Mouse (Mus musculus) embryo, embryonic 9.5 days (tissue): ENCODE measurements at regions not wholly inside any gene's neighbourhood (a gene's known extent, or its start where the extent isn't known, plus 50 kb on each side); places are given as distances from the start of the nearest gene placed in this dataset.

Source experiments
- DNase-seq: peaks from one replicate; pipeline ENCODE4 v3.0.0-alpha.2; 2017; ENCODE audit errors: extremely low spot score

- no peak for DNase-seq
Observed at GRCm38 (mm10) chr4:9935949-9936348, 938.3 kb upstream of the 2610301B20Rik start.

DNA sequence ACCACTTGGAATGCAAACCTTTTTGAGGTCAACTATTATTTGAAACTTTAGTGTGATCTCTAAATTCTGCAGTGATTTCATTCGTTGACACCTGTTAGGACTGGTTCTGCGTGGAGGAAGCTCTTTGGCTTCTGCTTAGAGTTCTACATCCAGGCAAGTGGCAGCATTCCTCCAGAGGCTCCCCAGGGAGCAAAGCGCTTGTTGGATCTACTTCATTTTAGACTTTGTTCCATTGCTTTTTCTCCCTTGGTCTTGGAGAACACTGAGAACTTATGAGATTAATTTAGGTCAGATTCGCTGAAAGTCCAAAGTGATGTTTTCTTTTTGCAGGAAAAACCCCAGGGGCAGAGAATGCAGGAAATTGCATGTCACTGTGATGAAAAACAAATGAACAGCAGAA, 922.9 kb upstream of the 2610301B20Rik start:
- DNase-seq, result no peak

DNA sequence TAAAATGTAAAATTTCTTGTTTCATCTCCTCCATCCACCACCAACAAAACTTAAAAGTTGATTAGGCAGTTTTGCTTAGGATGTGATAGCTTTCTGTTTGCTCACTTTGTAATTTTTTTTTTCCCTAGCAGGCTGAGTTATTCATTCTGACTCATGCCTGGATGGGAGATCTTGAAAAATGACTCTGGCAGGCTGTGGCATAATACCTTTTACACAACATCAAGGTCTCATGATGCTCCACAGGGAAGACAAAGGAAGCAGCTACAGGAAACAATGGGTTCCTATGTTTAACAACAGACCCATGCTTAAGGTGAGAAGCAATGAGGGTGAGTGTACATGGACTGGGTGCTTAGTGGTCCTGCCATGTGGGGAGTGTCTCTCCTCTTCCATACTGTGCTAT, 899.7 kb upstream of the 2610301B20Rik start:
- DNase-seq, result no peak

DNA sequence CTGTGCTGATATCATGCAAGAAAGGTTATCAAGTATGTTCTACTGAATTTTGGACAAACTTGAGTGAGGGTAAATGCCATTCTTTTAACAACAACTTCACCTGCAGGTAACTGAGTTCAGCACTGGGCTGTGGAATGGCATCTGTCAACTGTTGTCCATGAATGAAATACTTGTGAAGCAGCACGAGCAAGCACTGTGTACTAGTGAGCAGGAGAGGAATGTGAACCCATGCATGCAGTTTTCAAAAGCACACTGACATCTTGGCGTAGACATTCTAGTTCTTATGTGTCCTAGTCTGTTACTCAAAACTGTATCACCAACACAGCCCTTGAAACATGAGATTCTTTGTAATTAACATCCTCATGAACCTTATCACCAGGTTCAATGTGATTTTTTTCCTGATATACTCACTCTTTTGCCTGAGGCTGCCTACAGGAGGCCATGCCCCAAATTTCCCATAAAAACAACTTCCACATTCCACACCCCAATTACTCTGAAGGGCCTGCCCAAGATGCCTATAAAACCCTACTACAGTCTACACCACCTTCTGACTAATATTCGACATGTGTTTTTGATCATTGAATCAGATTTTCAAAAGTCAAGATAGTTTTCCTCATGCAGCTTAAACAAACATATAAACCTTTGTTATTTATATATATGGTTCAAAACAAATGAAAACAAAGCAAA, 892.8 kb upstream of the 2610301B20Rik start:
- no peak for DNase-seq

- no peak for DNase-seq
Observed at GRCm38 (mm10) chr4:9982786-9983525, 891.3 kb upstream of the 2610301B20Rik start.

GRCm38 (mm10) chr4:9993871-9994270, 880.4 kb upstream of the 2610301B20Rik start:
- no peak for DNase-seq

- no peak for DNase-seq
Observed at GRCm38 (mm10) chr4:9994466-9994865, 879.8 kb upstream of the 2610301B20Rik start.

- DNase-seq, result no peak
Observed at GRCm38 (mm10) chr4:10030316-10030715, 844.0 kb upstream of the 2610301B20Rik start.

- DNase-seq, result no peak
Observed at GRCm38 (mm10) chr4:10031764-10032163, 842.5 kb upstream of the 2610301B20Rik start.

DNA sequence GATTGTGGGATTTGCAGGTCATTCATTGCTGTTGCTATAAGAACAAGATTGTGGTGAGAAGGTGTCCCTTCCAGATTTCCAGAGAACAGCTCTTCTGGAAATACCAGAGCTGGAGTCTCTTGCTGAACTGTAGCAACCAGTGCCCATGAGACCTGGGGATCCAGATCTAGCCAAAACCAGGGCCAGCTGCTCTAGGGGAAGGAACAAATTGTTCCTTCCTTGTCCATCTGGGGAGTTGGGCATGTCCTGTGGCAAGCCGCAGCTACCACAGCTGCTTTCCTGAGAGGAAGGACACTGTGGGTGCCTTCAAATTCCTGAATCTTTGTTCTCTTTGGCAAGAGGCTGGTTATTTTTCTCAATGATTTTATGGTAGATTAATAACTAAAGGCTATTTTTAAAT, 839.0 kb upstream of the 2610301B20Rik start:
- DNase-seq, result no peak

DNA sequence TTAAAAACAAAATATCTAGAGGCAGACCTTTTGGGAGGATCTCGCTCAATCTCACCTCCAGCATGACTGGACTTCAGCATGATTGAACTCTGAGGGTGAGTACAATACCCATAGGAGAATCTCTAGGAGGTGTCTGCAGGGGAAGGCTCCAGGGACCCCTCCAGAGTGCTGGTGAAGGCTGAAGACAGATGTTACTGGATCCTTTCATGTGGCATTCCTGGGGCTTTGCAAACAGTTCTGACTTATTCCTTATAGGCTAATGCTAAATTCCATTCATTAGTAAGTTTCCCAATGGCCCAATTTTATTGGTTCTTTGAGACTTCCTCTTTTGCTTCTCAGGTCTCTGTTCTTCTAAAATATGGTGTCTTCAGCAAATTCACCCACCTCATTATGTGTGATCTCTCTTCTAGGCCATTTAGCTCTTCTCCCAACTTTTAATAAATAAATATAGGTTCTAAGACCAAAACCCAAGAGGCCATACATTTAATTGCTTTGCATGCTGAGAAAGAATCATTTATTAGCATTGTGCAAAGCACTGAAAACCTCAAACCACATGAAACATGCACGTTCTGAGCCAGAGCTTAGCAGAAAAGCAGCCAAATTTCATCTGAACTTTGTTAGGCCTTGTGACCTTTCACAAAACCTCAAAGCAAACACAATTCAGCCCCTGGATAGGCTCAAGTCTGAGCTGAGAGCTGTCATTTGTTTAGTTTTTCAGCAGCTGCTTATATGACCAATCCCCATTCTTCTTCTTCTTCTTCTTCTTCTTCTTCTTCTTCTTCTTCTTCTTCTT, 832.8 kb upstream of the 2610301B20Rik start:
- DNase-seq, result no peak

GRCm38 (mm10) chr4:10048770-10049169, 825.5 kb upstream of the 2610301B20Rik start:
- no peak for DNase-seq

GRCm38 (mm10) chr4:10049411-10049810, 824.9 kb upstream of the 2610301B20Rik start:
- no peak for DNase-seq

DNA sequence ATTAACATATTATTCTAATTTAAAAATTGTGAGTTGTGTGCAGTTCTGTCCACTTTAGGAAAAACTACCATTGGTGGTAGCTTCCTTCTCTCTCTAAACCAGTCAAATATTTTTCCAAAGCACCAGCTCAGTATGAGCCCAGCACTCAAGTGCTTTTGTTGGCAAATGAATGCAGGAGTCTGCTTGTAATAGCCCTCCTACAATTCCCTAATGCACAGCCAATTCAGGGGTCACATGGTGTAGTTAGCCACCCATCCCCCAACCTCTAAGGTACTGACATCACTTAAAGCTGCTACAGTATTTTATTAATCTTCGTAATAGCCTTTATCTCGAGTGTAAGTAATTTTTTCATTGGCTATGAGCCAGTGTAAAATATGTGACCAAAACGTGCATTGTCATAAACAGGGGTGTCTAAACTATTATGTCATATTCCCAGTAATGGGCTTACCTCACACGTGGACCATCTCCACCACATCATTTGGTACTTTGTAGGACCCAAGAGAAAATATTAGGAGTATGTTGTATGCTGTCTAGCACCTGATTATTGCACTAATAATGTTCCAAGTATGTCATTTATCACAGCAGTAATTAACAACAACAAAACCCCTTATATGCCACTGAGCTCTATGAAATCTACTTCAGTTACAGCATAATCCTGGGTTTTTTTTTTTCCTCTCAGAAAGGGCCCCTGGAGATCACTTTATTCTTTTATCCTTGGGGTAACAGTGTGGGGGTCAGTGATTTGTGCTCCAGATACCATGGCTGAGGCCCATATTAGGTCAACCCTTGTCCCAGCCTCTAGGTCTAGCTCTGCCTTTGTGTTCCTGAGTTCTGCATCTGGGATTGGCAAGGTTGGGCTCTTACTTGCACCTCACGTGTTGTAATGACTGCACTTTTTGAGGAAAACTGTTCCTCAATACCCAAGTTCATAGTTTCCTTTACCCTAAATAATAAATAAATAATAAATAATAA, 822.7 kb upstream of the 2610301B20Rik start:
- DNase-seq, result no peak

DNA sequence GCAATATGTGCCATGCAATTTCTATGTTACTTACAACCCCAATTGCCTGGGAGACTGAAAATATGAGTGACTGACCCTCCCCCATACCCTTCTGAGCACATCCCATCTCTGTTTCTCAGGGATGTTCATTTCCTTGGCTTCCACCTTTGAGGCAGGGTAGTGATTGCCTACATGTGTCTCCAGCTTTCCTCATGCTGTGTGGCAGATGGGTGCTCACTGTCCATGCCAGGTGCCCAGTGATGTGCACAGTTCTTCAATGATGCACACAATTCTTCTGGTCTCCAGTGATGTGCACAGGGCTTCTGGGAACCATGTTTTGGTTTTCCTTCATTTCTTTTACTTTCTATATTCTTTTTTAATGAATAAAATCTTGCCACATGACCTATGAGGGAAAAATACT, 821.4 kb upstream of the 2610301B20Rik start:
- DNase-seq, result no peak

DNA sequence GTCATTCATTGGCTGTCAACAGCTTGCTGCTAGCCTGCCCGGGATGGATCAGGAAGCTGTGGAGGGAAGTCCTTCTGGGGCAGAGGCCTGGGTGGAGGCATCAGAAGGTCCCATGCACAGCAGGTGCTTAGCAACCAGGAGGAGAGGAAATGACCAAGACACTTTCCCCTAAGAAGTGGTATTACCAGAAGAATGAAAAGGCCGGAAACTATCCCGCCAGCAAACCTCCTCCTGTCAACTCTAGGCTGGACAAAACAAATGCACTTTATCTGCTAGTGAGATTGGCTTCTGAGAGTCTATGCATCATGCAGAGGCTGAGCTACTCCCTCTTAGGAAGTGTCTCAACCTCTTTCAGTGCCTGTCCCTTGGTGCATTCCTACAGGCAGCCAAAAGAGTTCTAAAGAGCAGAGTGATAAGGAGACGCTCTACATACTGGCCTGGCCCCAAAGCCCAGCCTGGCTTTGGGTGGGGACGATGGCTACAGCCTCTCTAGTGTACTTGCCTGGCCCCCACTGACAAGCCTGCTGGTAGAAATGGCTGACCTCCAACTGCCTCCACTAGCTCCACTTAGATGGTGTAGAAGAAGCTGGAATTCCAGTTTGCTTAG, 801.7 kb upstream of the 2610301B20Rik start:
- DNase-seq, result no peak

GRCm38 (mm10) chr4:10079565-10080169, 794.6 kb upstream of the 2610301B20Rik start:
- DNase-seq, result no peak

DNA sequence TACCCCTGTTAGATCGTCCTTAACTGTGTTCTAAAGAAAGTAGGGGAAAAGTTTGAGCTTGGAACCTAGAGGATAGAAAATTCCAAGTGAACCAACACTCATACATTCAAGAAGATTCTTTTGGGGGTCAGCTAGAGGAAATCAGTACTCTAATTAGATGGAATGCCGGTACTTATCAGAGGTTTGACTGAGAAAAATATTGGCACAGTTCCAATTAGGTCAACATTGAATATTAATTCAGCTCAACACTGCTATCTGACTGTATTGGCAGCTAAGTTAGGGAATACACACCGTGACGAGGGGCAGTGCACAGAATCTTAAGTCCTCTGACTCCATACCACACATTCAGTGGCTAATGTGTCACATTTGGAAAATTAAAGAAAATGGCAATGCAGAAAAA, 759.5 kb upstream of the 2610301B20Rik start:
- no peak for DNase-seq

DNA sequence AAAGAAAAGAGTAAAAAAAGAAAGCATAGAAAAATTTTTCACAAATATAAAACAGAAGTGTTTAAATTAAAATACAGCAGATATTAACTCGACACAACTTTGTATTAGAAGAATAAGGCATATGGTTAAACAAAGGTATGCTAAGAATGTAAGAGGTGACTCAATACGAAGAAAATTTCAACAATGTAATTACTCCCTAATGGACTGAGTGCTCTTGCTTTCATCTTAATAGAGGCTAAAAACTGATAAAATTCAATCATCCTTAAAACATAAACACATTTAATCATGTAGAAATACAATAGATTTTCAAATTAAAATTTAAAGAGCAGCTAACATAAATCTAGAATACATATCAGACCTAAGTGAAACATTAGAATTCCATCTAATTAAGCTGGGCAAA, 756.3 kb upstream of the 2610301B20Rik start:
- no peak for DNase-seq

DNA sequence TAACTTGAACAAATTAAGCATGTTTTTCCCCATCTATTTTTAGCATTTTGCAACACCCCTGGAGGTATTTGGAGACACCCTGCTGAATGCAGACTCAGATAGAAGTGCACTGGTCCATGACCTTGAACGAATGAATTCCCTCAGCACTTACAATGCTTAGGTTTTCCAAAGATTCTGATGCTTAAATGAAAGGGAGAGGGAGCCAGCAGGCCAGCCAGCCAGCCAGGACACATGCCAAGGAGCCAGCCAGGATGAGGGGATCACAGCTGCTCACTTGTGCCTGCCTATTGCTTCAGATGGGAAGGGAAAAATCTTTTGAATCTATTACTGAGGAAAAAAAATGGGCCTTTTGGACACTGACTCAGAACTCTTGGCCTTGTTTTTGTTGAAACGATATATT, 750.0 kb upstream of the 2610301B20Rik start:
- DNase-seq, result no peak
